ENCODE assay signal across 13 mouse cellular contexts in genomic region chr8:95361016-95361341, GRCm38 (mm10). TPM values are rescaled to one million over a fixed set of nuclear protein-coding genes. Genes with fewer than 3 reads are reported as not detected.
DNase-seq lines count a peak whose midpoint lies in the region; ATAC-seq and TF ChIP-seq lines count a peak whose summit lies in the region.
"Had no signal": no experiment of that assay in that cellular context is flagged by ENCODE, and none has a peak within 500 bp of the region (broad histone marks: within the 10 kb centered on the region; RNA-seq: fewer than 3 reads in every experiment).

No protein-coding gene starts in this region.

- H3K4me1 ChIP-seq in forebrain, postnatal 0 days (ENCODE audit: insufficient read depth), result peaks cover 5% of the 10 kb centered on the region; the same call in 1 of the 2 replicates
- H3K4me1 ChIP-seq in forebrain, embryonic 15.5 days, result peaks cover 24% of the 10 kb centered on the region
- peaks cover 16% of the 10 kb centered on the region for H3K4me1 ChIP-seq in intestine, embryonic 14.5 days (replicated peaks; ENCODE audit: control insufficient read depth, insufficient read depth, low read length)
- peaks cover 6% of the 10 kb centered on the region; the same call in 1 of the 2 replicates for H3K4me1 ChIP-seq in intestine, postnatal 0 days (replicated peaks; ENCODE audit: control insufficient read depth, insufficient read depth, low read length)
- peaks cover 45% of the 10 kb centered on the region for H3K4me1 ChIP-seq in liver, embryonic 12.5 days
- no peaks in the 10 kb centered on the region for H3K4me1 ChIP-seq in kidney, adult 2 months (ENCODE audit: control insufficient read depth, insufficient read depth, low read length)

- no peaks in the 10 kb centered on the region for H3K36me3 ChIP-seq in forebrain, postnatal 0 days (ENCODE audit: insufficient read depth)
- H3K36me3 ChIP-seq in forebrain, embryonic 15.5 days, result no peaks in the 10 kb centered on the region
- H3K36me3 ChIP-seq in intestine, embryonic 14.5 days (ENCODE audit: control insufficient read depth, insufficient read depth, low read length), result no peaks in the 10 kb centered on the region
- no peaks in the 10 kb centered on the region for H3K36me3 ChIP-seq in intestine, postnatal 0 days (ENCODE audit: control insufficient read depth, insufficient read depth)
- H3K36me3 ChIP-seq in liver, embryonic 12.5 days, result no peaks in the 10 kb centered on the region
- no peaks in the 10 kb centered on the region for H3K36me3 ChIP-seq in kidney, adult 2 months (ENCODE audit: control insufficient read depth, insufficient read depth, low read length)

- no peaks in the 10 kb centered on the region for H3K27me3 ChIP-seq in forebrain, postnatal 0 days (ENCODE audit: insufficient read depth, low read length)
- no peaks in the 10 kb centered on the region for H3K27me3 ChIP-seq in forebrain, embryonic 15.5 days
- H3K27me3 ChIP-seq in intestine, embryonic 14.5 days (replicated peaks; ENCODE audit: control insufficient read depth, insufficient read depth, low read length), result no peaks in the 10 kb centered on the region
- H3K27me3 ChIP-seq in intestine, postnatal 0 days (replicated peaks; ENCODE audit: control insufficient read depth, insufficient read depth, low read length), result no peaks in the 10 kb centered on the region
- peaks cover 9% of the 10 kb centered on the region for H3K27me3 ChIP-seq in liver, embryonic 12.5 days (replicated peaks)
- H3K27me3 ChIP-seq in kidney, adult 2 months (replicated peaks; ENCODE audit: control insufficient read depth, insufficient read depth, low read length), result no peaks in the 10 kb centered on the region
- H3K27me3 ChIP-seq: forebrain, embryonic 12.5 days had no signal

- no peak overlapping the region for H3K9ac ChIP-seq in forebrain, postnatal 0 days
- H3K9ac ChIP-seq in forebrain, embryonic 15.5 days (replicated peaks), result no peak overlapping the region
- no peak overlapping the region for H3K9ac ChIP-seq in intestine, embryonic 14.5 days (ENCODE audit: low read length)
- H3K9ac ChIP-seq in intestine, postnatal 0 days (ENCODE audit: low read depth, low read length), result no peak overlapping the region
- H3K9ac ChIP-seq in liver, embryonic 12.5 days, result no peak overlapping the region
- H3K9ac ChIP-seq: forebrain, embryonic 12.5 days had no signal

- no peak for ATAC-seq in forebrain, postnatal 0 days
- ATAC-seq in forebrain, embryonic 15.5 days (replicated peaks), result no peak
- ATAC-seq in intestine, embryonic 14.5 days (replicated peaks; ENCODE audit: low FRiP score, low TSS enrichment, low read depth), result no peak
- no peak for ATAC-seq in intestine, postnatal 0 days
- 0 out of 2 replicates have a peak, but pooled peaks have one; percentile 52 for ATAC-seq in common myeloid progenitor, adult 5-6 weeks (replicated peaks; ENCODE audit: low read depth, poor library complexity, severe bottlenecking)
- ATAC-seq in liver, embryonic 12.5 days, result peak; percentile 57

- DNase-seq in forebrain, postnatal 0 days, result no peak
- no peak for DNase-seq in intestine, embryonic 14.5 days (ENCODE audit: low spot score)
- DNase-seq in kidney, adult 2 months, result no peak
- no peak for DNase-seq in adipocyte (ENCODE audit: low spot score)
- DNase-seq: cerebellum, adult 11 months; gastrocnemius, postnatal 10 days; thymus, postnatal 4 days had no signal

- H3K9me3 ChIP-seq in forebrain, postnatal 0 days (ENCODE audit: low read length), result no peaks in the 10 kb centered on the region
- no peaks in the 10 kb centered on the region for H3K9me3 ChIP-seq in forebrain, embryonic 15.5 days
- no peaks in the 10 kb centered on the region for H3K9me3 ChIP-seq in intestine, embryonic 14.5 days (ENCODE audit: control insufficient read depth, low read length)
- H3K9me3 ChIP-seq in intestine, postnatal 0 days (ENCODE audit: control insufficient read depth), result no peaks in the 10 kb centered on the region
- H3K9me3 ChIP-seq in liver, embryonic 12.5 days (replicated peaks), result no peaks in the 10 kb centered on the region
- H3K9me3 ChIP-seq: forebrain, embryonic 12.5 days had no signal

- TF ChIP-seq CTCF in forebrain, postnatal 0 days (IDR thresholded peaks at IDR 0.05; ENCODE audit: low read depth), result no peak
- no peak for TF ChIP-seq CTCF in intestine, postnatal 0 days (IDR thresholded peaks at IDR 0.05; ENCODE audit: low read depth)
- TF ChIP-seq CTCF in kidney, adult 2 months (conservative IDR thresholded peaks at IDR 0.05; ENCODE audit: insufficient read depth, insufficient read length, low read depth, low read length), result no peak

- no peak overlapping the region for H3K4me2 ChIP-seq in forebrain, postnatal 0 days (ENCODE audit: low read depth)
- H3K4me2 ChIP-seq in forebrain, embryonic 15.5 days (replicated peaks), result no peak overlapping the region
- no peak overlapping the region for H3K4me2 ChIP-seq in intestine, embryonic 14.5 days (ENCODE audit: low read length)
- no peak overlapping the region for H3K4me2 ChIP-seq in intestine, postnatal 0 days (replicated peaks; ENCODE audit: low read depth)
- peak overlapping the region; percentile 39 for H3K4me2 ChIP-seq in liver, embryonic 12.5 days
- H3K4me2 ChIP-seq: forebrain, embryonic 12.5 days had no signal

- H3K4me3 ChIP-seq in forebrain, postnatal 0 days (ENCODE audit: low read depth, low read length), result no peak overlapping the region
- H3K4me3 ChIP-seq in forebrain, embryonic 15.5 days, result no peak overlapping the region
- H3K4me3 ChIP-seq in intestine, embryonic 14.5 days (ENCODE audit: low read depth, low read length), result no peak overlapping the region
- no peak overlapping the region for H3K4me3 ChIP-seq in intestine, postnatal 0 days (ENCODE audit: low read depth, low read length)
- H3K4me3 ChIP-seq in liver, embryonic 12.5 days, result no peak overlapping the region
- H3K4me3 ChIP-seq in kidney, adult 2 months (ENCODE audit: insufficient read depth, low read depth, low read length), result no peak overlapping the region
- H3K4me3 ChIP-seq: forebrain, embryonic 12.5 days had no signal

- no peak for TF ChIP-seq POLR2A in kidney, adult 2 months (IDR thresholded peaks at IDR 0.05; ENCODE audit: low read depth, low read length)

- 75% methylated on average over 3 of the region's 3 CpGs for WGBS in forebrain, postnatal 0 days
- 82% methylated on average over 3 of the region's 3 CpGs for WGBS in forebrain, embryonic 15.5 days
- 61% methylated on average over 3 of the region's 3 CpGs for WGBS in intestine, embryonic 14.5 days
- WGBS in intestine, postnatal 0 days, result 38% methylated on average over 3 of the region's 3 CpGs
- WGBS in liver, embryonic 12.5 days (ENCODE audit: insufficient replicate concordance), result 42% methylated on average over 3 of the region's 3 CpGs
- WGBS in kidney, adult 2 months, result 74% methylated on average over 3 of the region's 3 CpGs

- H3K27ac ChIP-seq in forebrain, postnatal 0 days (ENCODE audit: low read depth, low read length), result 0 out of 2 replicates have a peak overlapping the region, but pooled peaks have one; percentile 21
- H3K27ac ChIP-seq in forebrain, embryonic 15.5 days (replicated peaks), result no peak overlapping the region
- H3K27ac ChIP-seq in intestine, embryonic 14.5 days (ENCODE audit: low read depth), result peak overlapping the region; percentile 34; the same call in 1 of the 2 replicates
- H3K27ac ChIP-seq in intestine, postnatal 0 days (ENCODE audit: low read depth, low read length), result no peak overlapping the region
- H3K27ac ChIP-seq in liver, embryonic 12.5 days, result 0 out of 2 replicates have a peak overlapping the region, but pooled peaks have one; percentile 24
- H3K27ac ChIP-seq in kidney, adult 2 months (ENCODE audit: insufficient read depth, low read depth, low read length), result no peak overlapping the region

RNA-seq across cellular contexts. Expression of gene Mmp15, which starts 8.9 kb away (rescaled TPM):
- total RNA-seq in forebrain, postnatal 0 days (2014; rRNA removed), result 32.4 and 40.3 TPM in 2 replicates
- 10.7 and 13.9 TPM in 2 replicates for polyA plus RNA-seq in forebrain, postnatal 0 days (2015; fragmentation: Nextera tagmentation; extraction: Ambion mirVana)
- 13.8 and 15.0 TPM in 2 replicates for polyA plus RNA-seq in forebrain, embryonic 15.5 days (2015; fragmentation: Nextera tagmentation; extraction: Ambion mirVana)
- 21.4 and 22.2 TPM in 2 replicates for polyA plus RNA-seq in intestine, embryonic 14.5 days (2014; fragmentation: Nextera tagmentation; extraction: Ambion mirVana)
- 9.9 and 11.9 TPM in 2 replicates for polyA plus RNA-seq in intestine, postnatal 0 days (2015; fragmentation: Nextera tagmentation; extraction: Ambion mirVana)
- total RNA-seq in common myeloid progenitor, adult 5-6 weeks (2017), result 0.05 and 0.55 TPM in 2 replicates
- polyA plus RNA-seq in liver, embryonic 12.5 days (2016; fragmentation: Nextera tagmentation; extraction: Ambion mirVana), result 2.9 TPM in 2 replicates
- 5.3 and 5.6 TPM in 2 replicates for polyA plus RNA-seq in kidney, adult 2 months (2012; rRNA removed)

RNA-seq across cellular contexts. Expression of gene Usb1, which starts 28.9 kb away (rescaled TPM):
- total RNA-seq in forebrain, postnatal 0 days (2014; rRNA removed), result 30.8 and 66.0 TPM in 2 replicates
- 34.9 and 38.6 TPM in 2 replicates for polyA plus RNA-seq in forebrain, postnatal 0 days (2015; fragmentation: Nextera tagmentation; extraction: Ambion mirVana)
- polyA plus RNA-seq in forebrain, embryonic 15.5 days (2015; fragmentation: Nextera tagmentation; extraction: Ambion mirVana), result 44.4 and 45.9 TPM in 2 replicates
- 39.0 and 41.6 TPM in 2 replicates for polyA plus RNA-seq in intestine, embryonic 14.5 days (2014; fragmentation: Nextera tagmentation; extraction: Ambion mirVana)
- 22.3 and 25.6 TPM in 2 replicates for polyA plus RNA-seq in intestine, postnatal 0 days (2015; fragmentation: Nextera tagmentation; extraction: Ambion mirVana)
- 14.5 and 17.9 TPM in 2 replicates for total RNA-seq in common myeloid progenitor, adult 5-6 weeks (2017)
- polyA plus RNA-seq in liver, embryonic 12.5 days (2016; fragmentation: Nextera tagmentation; extraction: Ambion mirVana), result 15.4 and 15.9 TPM in 2 replicates
- 27.7 and 29.8 TPM in 2 replicates for polyA plus RNA-seq in kidney, adult 2 months (2012; rRNA removed)

RNA-seq across cellular contexts. Expression of gene Zfp319, which starts 29.2 kb away (rescaled TPM):
- 11.8 and 15.7 TPM in 2 replicates for total RNA-seq in forebrain, postnatal 0 days (2014; rRNA removed)
- polyA plus RNA-seq in forebrain, postnatal 0 days (2015; fragmentation: Nextera tagmentation; extraction: Ambion mirVana), result 10.7 and 13.4 TPM in 2 replicates
- 18.6 and 19.8 TPM in 2 replicates for polyA plus RNA-seq in forebrain, embryonic 15.5 days (2015; fragmentation: Nextera tagmentation; extraction: Ambion mirVana)
- 7.7 and 8.2 TPM in 2 replicates for polyA plus RNA-seq in intestine, embryonic 14.5 days (2014; fragmentation: Nextera tagmentation; extraction: Ambion mirVana)
- 2.2 and 2.3 TPM in 2 replicates for polyA plus RNA-seq in intestine, postnatal 0 days (2015; fragmentation: Nextera tagmentation; extraction: Ambion mirVana)
- 2.8 and 5.2 TPM in 2 replicates for total RNA-seq in common myeloid progenitor, adult 5-6 weeks (2017)
- polyA plus RNA-seq in liver, embryonic 12.5 days (2016; fragmentation: Nextera tagmentation; extraction: Ambion mirVana), result 2.2 and 2.3 TPM in 2 replicates
- polyA plus RNA-seq in kidney, adult 2 months (2012; rRNA removed), result 6.2 and 6.5 TPM in 2 replicates

RNA-seq across cellular contexts. Expression of gene Tepp, which starts 50.6 kb away (rescaled TPM):
- total RNA-seq in forebrain, postnatal 0 days (2014; rRNA removed), result 1.2 and 1.3 TPM in 2 replicates
- 0.86 and 1.8 TPM in 2 replicates for polyA plus RNA-seq in forebrain, postnatal 0 days (2015; fragmentation: Nextera tagmentation; extraction: Ambion mirVana)
- polyA plus RNA-seq in forebrain, embryonic 15.5 days (2015; fragmentation: Nextera tagmentation; extraction: Ambion mirVana), result 1.3 and 1.4 TPM in 2 replicates
- polyA plus RNA-seq in intestine, embryonic 14.5 days (2014; fragmentation: Nextera tagmentation; extraction: Ambion mirVana), result not detected in 2 replicates
- 0.46 TPM in 1 of 2 replicates, not detected in the other for polyA plus RNA-seq in intestine, postnatal 0 days (2015; fragmentation: Nextera tagmentation; extraction: Ambion mirVana)
- total RNA-seq in common myeloid progenitor, adult 5-6 weeks (2017), result not detected in 2 replicates
- not detected in 2 replicates for polyA plus RNA-seq in liver, embryonic 12.5 days (2016; fragmentation: Nextera tagmentation; extraction: Ambion mirVana)
- polyA plus RNA-seq in kidney, adult 2 months (2012; rRNA removed), result 0.22 and 0.41 TPM in 2 replicates
- total RNA-seq: gastrocnemius, postnatal 10 days; left cerebral cortex, postnatal 25 days had no signal
- polyA plus RNA-seq: forebrain, embryonic 12.5 days had no signal

RNA-seq across cellular contexts. Expression of gene Cngb1, which starts 54.6 kb away (rescaled TPM):
- 0.33 and 0.85 TPM in 2 replicates for total RNA-seq in forebrain, postnatal 0 days (2014; rRNA removed)
- 0.47 and 1.2 TPM in 2 replicates for polyA plus RNA-seq in forebrain, postnatal 0 days (2015; fragmentation: Nextera tagmentation; extraction: Ambion mirVana)
- 0.18 and 0.31 TPM in 2 replicates for polyA plus RNA-seq in forebrain, embryonic 15.5 days (2015; fragmentation: Nextera tagmentation; extraction: Ambion mirVana)
- 0.30 and 0.81 TPM in 2 replicates for polyA plus RNA-seq in intestine, embryonic 14.5 days (2014; fragmentation: Nextera tagmentation; extraction: Ambion mirVana)
- 0.63 and 0.94 TPM in 2 replicates for polyA plus RNA-seq in intestine, postnatal 0 days (2015; fragmentation: Nextera tagmentation; extraction: Ambion mirVana)
- 2.6 and 5.2 TPM in 2 replicates for total RNA-seq in common myeloid progenitor, adult 5-6 weeks (2017)
- polyA plus RNA-seq in liver, embryonic 12.5 days (2016; fragmentation: Nextera tagmentation; extraction: Ambion mirVana), result not detected in 2 replicates
- 0.38 and 1.1 TPM in 2 replicates for polyA plus RNA-seq in kidney, adult 2 months (2012; rRNA removed)

Comparison
In these comparisons a context has a peak if more than half of its experiments do, and no peak if none do; other contexts are left out.
1. H3K27ac ChIP-seq: peak in forebrain, postnatal 0 days (single experiment), intestine, embryonic 14.5 days (single experiment) and liver, embryonic 12.5 days (single experiment); none in forebrain, embryonic 15.5 days (single experiment), intestine, postnatal 0 days (single experiment) and kidney, adult 2 months (single experiment).
2. ATAC-seq: peak in common myeloid progenitor, adult 5-6 weeks (single experiment) and liver, embryonic 12.5 days (single experiment); none in forebrain, postnatal 0 days (single experiment), forebrain, embryonic 15.5 days (single experiment), intestine, embryonic 14.5 days (single experiment) and intestine, postnatal 0 days (single experiment).